Mouse (Mus musculus) small intestine, adult 2 months (tissue): ENCODE data around the gene Npas3.

Experiments used
- CTCF ChIP-seq: fragments of 200-500 bp; IDR thresholded peaks from 2 replicates; pipeline ENCODE4 v1.5.1; 2012; ENCODE audit warnings: low read depth, mild to moderate bottlenecking, control low read depth, inconsistent platforms, low read length, moderate library complexity, mixed read lengths; ENCODE audit not compliant: insufficient replicate concordance, insufficient read length; ENCODE audit errors: extremely low read depth
- POLR2A ChIP-seq: fragments of 200-500 bp; IDR thresholded peaks from 2 replicates; pipeline ENCODE4 v1.6.1; 2012; ENCODE audit warnings: low read depth, mild to moderate bottlenecking, control low read depth, inconsistent platforms, low read length, moderate library complexity

DNA sequence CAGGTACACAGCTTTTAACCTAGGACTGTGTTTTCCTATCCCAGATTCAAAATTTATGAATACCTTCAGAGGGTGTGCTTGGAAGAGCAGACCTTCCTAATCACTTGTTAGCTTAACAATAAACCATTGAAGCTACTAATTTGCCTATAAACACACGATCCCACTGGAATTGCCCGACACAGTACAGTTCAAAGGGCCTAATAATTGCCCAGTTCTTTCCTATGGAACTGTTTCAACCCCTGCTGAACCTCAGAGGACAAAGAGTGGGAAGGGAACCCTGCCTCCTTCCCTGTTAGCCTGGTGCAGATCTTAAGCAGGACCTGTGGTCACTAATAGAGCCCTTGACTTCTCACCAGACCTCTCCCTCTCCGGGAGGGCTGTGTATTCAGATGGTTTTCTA lies 429.7 kb downstream of the Npas3 start:
- no peak for TF ChIP-seq CTCF
- TF ChIP-seq POLR2A = no peak
